Mouse (Mus musculus) T-helper 2 cell (primary cell): ENCODE results near the gene A530016L24Rik.

Experiments used
- in situ Hi-C: fragments of 300-600 bp; cut with MboI, MseI; formaldehyde crosslinking; loops from one replicate; pipeline ENCODE4 v1.15.1; 2025; ENCODE audit warnings: high pct_unique_total_duplicates

Gene A530016L24Rik

GRCm38 (mm10) chr12:112489134-112489533, at the start of gene A530016L24Rik:
Gene A530016L24Rik, plus strand, starts transcription at chr12:112489448.
- in situ Hi-C loops: no loop called here

- in situ Hi-C loops: no loop called here
Measured at GRCm38 (mm10) chr12:112439993-112440392, 49.3 kb upstream of the A530016L24Rik start.

- in situ Hi-C loops: no loop called here
Measured at GRCm38 (mm10) chr12:112449144-112449827, 40.0 kb upstream of the A530016L24Rik start.

GRCm38 (mm10) chr12:112449828-112450180, 39.4 kb upstream of the A530016L24Rik start:
- in situ Hi-C loops: no loop called here

GRCm38 (mm10) chr12:112450883-112451282, 38.4 kb upstream of the A530016L24Rik start:
- in situ Hi-C loops: no loop called here

GRCm38 (mm10) chr12:112451381-112451780, 37.9 kb upstream of the A530016L24Rik start:
- in situ Hi-C loops: no loop called here

GRCm38 (mm10) chr12:112451826-112452225, 37.4 kb upstream of the A530016L24Rik start:
- in situ Hi-C loops: no loop called here

- in situ Hi-C loops: no loop called here
Measured at GRCm38 (mm10) chr12:112456144-112456713, 33.0 kb upstream of the A530016L24Rik start.

GRCm38 (mm10) chr12:112457839-112458238, 31.4 kb upstream of the A530016L24Rik start:
- in situ Hi-C loops: no loop called here

GRCm38 (mm10) chr12:112462423-112462822, 26.8 kb upstream of the A530016L24Rik start:
- in situ Hi-C loops: no loop called here

- in situ Hi-C loops: no loop called here
Measured at GRCm38 (mm10) chr12:112463209-112463608, 26.0 kb upstream of the A530016L24Rik start.

- in situ Hi-C loops: no loop called here
Measured at GRCm38 (mm10) chr12:112463750-112464444, 25.4 kb upstream of the A530016L24Rik start.

- in situ Hi-C loops: no loop called here
Measured at GRCm38 (mm10) chr12:112464516-112464915, 24.7 kb upstream of the A530016L24Rik start.

- in situ Hi-C loops: no loop called here
Measured at GRCm38 (mm10) chr12:112465928-112466327, 23.3 kb upstream of the A530016L24Rik start.

GRCm38 (mm10) chr12:112467387-112467786, 21.9 kb upstream of the A530016L24Rik start:
- in situ Hi-C loops: no loop called here

- in situ Hi-C loops: no loop called here
Measured at GRCm38 (mm10) chr12:112469393-112469792, 19.9 kb upstream of the A530016L24Rik start.

GRCm38 (mm10) chr12:112470216-112470615, 19.0 kb upstream of the A530016L24Rik start:
- in situ Hi-C loops: no loop called here

- in situ Hi-C loops: no loop called here
Measured at GRCm38 (mm10) chr12:112473777-112474176, 15.5 kb upstream of the A530016L24Rik start.

- in situ Hi-C loops: no loop called here
Measured at GRCm38 (mm10) chr12:112489535-112489934, 287 bp downstream of the A530016L24Rik start.

GRCm38 (mm10) chr12:112490444-112490939, 1.2 kb downstream of the A530016L24Rik start:
- in situ Hi-C loops: no loop called here

GRCm38 (mm10) chr12:112496136-112496535, 6.9 kb downstream of the A530016L24Rik start:
- in situ Hi-C loops: no loop called here

- in situ Hi-C loops: no loop called here
Measured at GRCm38 (mm10) chr12:112497731-112498130, 8.5 kb downstream of the A530016L24Rik start.

GRCm38 (mm10) chr12:112498683-112499082, 9.4 kb downstream of the A530016L24Rik start:
- in situ Hi-C loops: no loop called here
